Mouse (Mus musculus) A20 (cell line): Measurements from ENCODE around the gene Gmip.

Experiments
- DNase-seq: peaks from one replicate; pipeline ENCODE4 v3.0.0-alpha.2; 2011; ENCODE audit warnings: low read depth, low spot score

Gene Gmip

DNA sequence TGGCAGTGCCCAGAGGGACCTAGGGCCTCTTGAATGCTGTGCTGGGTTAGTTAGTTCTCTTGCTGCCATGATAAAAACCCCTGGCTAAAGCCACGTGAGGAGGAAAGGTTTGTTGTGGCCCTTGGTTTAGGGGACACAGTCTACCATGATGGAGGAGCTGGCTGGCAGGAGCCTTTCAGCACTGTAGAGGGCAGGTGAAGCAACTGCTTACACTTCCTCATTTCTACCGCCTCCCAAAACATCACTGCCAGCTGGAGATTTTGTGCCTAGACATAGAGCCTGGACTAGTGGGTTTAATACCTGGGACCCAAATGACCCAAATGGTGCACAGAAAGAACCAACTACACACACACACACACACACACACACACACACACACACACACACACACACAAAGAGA is 52.8 kb downstream of the Gmip start:
- DNase-seq, result peak; percentile 67

DNA sequence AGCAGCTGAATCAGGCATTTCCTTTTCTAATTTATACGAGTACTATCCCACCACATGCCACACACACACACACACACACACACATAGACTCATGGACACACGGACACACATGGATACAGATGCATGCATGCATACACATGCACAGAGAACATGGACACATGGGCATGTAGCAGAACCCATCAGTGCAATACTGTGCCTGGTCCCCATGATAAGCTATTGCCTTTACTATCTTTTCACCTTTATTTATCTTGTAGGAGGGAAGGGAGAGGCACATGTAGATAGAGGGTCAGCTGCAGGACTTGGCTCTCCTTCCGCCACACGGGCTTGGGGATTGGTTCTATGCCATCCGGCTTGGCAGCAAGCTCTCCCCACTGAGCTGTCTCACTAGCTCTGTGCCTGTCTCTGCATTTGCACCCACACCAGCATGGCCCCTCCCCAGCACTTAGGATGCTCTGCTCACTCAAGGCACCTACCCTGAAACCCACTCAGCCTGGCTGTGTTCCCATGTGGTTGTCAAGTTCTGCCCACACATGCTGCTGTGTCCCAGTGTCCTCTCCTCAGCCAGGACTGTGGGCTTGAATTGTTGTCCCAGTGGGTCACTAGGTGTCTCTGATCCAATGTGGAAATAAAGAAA is 55.0 kb downstream of the Gmip start:
- DNase-seq, result no peak

DNA sequence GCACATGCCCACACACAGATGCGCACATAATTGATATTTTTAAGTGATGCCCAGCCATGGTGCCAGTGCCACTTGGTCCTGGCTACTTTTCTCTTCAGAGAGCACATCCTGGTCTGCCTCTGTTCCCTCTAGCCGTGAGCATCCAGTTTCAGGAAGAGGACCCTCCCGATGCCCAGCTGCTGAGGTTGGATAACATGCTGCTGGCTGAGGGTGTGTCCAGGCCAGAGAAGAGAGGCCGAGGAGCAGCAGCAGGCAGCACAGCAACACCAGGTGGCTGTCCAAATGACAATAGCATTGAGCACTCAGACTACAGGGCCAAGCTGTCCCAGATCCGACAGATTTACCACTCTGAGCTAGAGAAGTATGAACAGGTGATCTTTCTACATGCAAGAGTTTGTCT is 55.7 kb downstream of the Gmip start:
- no peak for DNase-seq

DNA sequence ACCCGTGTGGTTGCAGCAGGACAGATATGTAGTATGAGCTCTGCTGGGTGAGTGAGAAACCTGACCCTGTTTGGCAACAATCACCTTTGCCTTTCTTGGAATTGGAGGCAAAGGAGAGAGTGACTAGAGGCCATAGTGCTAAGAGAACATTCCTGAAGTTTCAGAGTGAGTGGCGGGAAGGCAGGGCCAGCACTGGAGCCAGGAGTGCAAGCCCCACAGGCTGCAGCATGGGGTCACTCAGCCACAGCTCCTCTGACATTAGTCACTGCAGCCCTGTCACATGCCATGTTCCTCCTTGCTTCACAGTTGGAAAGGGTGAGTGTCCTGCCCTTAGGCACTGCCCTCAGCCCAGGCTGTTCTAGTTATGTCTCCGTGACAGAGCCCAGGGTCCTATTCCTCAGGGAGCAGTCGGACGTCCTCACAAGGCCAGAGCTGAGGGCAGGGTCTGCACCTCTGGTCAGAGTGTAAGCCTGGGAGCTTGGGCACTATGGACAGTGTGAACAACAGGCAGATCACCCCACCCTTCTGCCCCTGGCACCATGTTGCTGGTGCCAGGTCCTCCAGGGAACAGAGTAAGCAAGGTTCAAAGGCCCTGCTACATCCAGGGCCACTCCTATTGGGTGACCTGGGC is 59.3 kb downstream of the Gmip start:
- DNase-seq, result no peak

DNA sequence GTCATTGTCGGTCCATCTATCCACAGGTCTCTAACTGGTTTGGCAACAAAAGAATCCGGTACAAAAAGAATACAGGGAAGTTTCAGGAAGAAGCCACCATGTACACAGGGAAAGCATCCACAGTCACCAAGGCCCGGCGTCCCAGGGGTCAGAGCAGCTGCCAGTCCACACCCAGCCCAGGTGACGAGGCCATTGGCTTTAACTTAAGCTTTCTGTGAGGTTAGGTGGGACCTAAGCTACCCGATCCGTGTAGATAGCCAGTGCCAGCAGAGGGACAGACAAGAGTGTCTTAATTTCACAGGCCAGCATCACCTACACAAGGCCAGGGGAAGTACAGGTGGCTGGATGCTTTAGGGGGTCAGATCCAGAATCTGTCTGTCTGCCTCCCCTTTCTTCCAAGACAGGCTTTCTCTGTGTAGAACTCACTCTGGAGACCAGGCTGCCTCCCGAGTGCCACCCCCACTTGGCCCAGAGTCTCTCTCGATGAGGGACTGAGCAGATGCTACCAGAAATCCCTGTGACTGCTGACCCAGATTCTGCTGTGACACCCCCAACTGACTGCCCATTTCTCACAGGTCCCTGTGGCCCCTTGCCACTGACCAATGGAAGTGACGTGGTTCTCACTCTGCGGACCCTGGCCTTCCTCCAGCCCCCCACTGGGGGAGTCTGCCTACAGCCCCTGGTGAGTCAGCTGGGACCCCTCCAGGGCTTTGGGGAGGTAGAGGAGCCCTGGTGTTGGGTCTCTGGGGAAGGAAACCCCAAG is 61.7 kb downstream of the Gmip start:
- no peak for DNase-seq

DNA sequence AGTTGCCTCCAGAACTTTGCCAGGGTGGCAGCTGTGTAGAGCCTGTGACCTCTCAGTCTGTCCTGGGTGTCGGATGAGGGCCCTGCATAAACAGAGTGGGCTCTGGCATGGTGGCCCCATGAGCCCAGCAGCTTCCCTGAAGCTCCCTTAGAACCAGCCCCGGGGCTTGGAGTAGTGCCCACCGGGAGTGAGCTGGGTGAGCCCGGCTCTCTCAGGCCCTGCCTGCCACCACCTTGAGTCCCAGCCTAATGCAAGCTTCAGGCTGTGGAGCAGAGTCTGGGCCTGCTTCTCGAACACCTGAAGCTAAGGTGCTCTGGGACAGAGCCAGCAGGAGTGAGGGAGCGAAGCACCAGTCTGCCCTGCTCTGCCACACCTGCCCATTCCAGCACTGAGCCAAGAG is 62.4 kb downstream of the Gmip start:
- DNase-seq, result no peak
